14 mouse cellular contexts compared by ENCODE assay signal in genomic region chr2:144161852-144162251, GRCm38 (mm10).
DNase-seq lines count a peak whose midpoint lies in the region; ATAC-seq lines count a peak whose summit lies in the region.
"Had no signal": no experiment of that assay in that cellular context is flagged by ENCODE, and none has a peak within 500 bp of the region (broad histone marks: within the 10 kb centered on the region; RNA-seq: fewer than 3 reads in every experiment).

No protein-coding gene starts in this region.

- WGBS in limb, embryonic 13.5 days: 27% methylated on average over 1 of the region's 1 CpGs
- WGBS in limb, embryonic 10.5 days: 61% methylated on average over 1 of the region's 1 CpGs
- 45% methylated on average over 1 of the region's 1 CpGs for WGBS in embryonic facial prominence, embryonic 15.5 days
- 47% methylated on average over 1 of the region's 1 CpGs for WGBS in stomach, embryonic 16.5 days

- peaks cover 78% of the 10 kb centered on the region for H3K4me1 ChIP-seq in limb, embryonic 13.5 days
- H3K4me1 ChIP-seq in limb, embryonic 10.5 days: peaks cover 63% of the 10 kb centered on the region
- H3K4me1 ChIP-seq in embryonic facial prominence, embryonic 15.5 days: peaks cover 78% of the 10 kb centered on the region
- peaks cover 60% of the 10 kb centered on the region for H3K4me1 ChIP-seq in stomach, embryonic 16.5 days (ENCODE audit: control insufficient read depth, insufficient read depth, low read length)

- H3K36me3 ChIP-seq in limb, embryonic 13.5 days: no peaks in the 10 kb centered on the region
- no peaks in the 10 kb centered on the region for H3K36me3 ChIP-seq in limb, embryonic 10.5 days
- H3K36me3 ChIP-seq in embryonic facial prominence, embryonic 15.5 days: no peaks in the 10 kb centered on the region
- no peaks in the 10 kb centered on the region for H3K36me3 ChIP-seq in stomach, embryonic 16.5 days (ENCODE audit: control insufficient read depth, insufficient read depth, low read length)
- H3K36me3 ChIP-seq: forebrain, embryonic 15.5 days; hindbrain, embryonic 15.5 days; midbrain, embryonic 15.5 days had no signal

- intact Hi-C loops in heart, postnatal 36 days (cut with DNase I): no loop called here

- DNase-seq in heart, adult 18-20 months: peak; percentile 45 to 47
- DNase-seq in heart, postnatal 36 days: no peak
- no peak for DNase-seq in limb, embryonic 10.5 days (ENCODE audit: low spot score)
- DNase-seq in cerebellum, adult 8-10 months: no peak
- DNase-seq: adrenal gland, postnatal 25 days; cerebellum, postnatal 25 days; thymus, postnatal 25 days had no signal

- no peaks in the 10 kb centered on the region for H3K9me3 ChIP-seq in limb, embryonic 13.5 days
- H3K9me3 ChIP-seq in limb, embryonic 10.5 days (replicated peaks): no peaks in the 10 kb centered on the region
- H3K9me3 ChIP-seq in embryonic facial prominence, embryonic 15.5 days (replicated peaks): no peaks in the 10 kb centered on the region
- H3K9me3 ChIP-seq in stomach, embryonic 16.5 days (replicated peaks; ENCODE audit: control insufficient read depth, low read length): no peaks in the 10 kb centered on the region
- H3K9me3 ChIP-seq: forebrain, embryonic 15.5 days; hindbrain, embryonic 15.5 days; midbrain, embryonic 15.5 days had no signal

- H3K27ac ChIP-seq in limb, embryonic 13.5 days: peak overlapping the region; percentile 98; the same call in 1 of the 2 replicates
- no peak overlapping the region for H3K27ac ChIP-seq in limb, embryonic 10.5 days
- H3K27ac ChIP-seq in embryonic facial prominence, embryonic 15.5 days (replicated peaks): peak overlapping the region; percentile 95
- H3K27ac ChIP-seq in stomach, embryonic 16.5 days (ENCODE audit: low read length): peak overlapping the region; percentile 60
- H3K27ac ChIP-seq: forebrain, embryonic 15.5 days; hindbrain, embryonic 15.5 days; macrophage; midbrain, embryonic 15.5 days had no signal

- 0 out of 2 replicates have a peak, but pooled peaks cover 1% of the 10 kb centered on the region for H3K27me3 ChIP-seq in limb, embryonic 13.5 days
- H3K27me3 ChIP-seq in limb, embryonic 10.5 days (ENCODE audit: low read depth, poor library complexity, severe bottlenecking): peaks cover 25% of the 10 kb centered on the region
- H3K27me3 ChIP-seq in embryonic facial prominence, embryonic 15.5 days: no peaks in the 10 kb centered on the region
- H3K27me3 ChIP-seq in stomach, embryonic 16.5 days (ENCODE audit: control insufficient read depth, insufficient read depth, low read length): no peaks in the 10 kb centered on the region

- no peak overlapping the region for H3K4me2 ChIP-seq in limb, embryonic 13.5 days (replicated peaks)
- no peak overlapping the region for H3K4me2 ChIP-seq in embryonic facial prominence, embryonic 15.5 days (replicated peaks)
- H3K4me2 ChIP-seq in stomach, embryonic 16.5 days (ENCODE audit: low read depth, low read length): no peak overlapping the region
- H3K4me2 ChIP-seq: forebrain, embryonic 15.5 days; hindbrain, embryonic 15.5 days; midbrain, embryonic 15.5 days had no signal

- no peak overlapping the region for H3K4me3 ChIP-seq in limb, embryonic 13.5 days
- no peak overlapping the region for H3K4me3 ChIP-seq in limb, embryonic 10.5 days
- H3K4me3 ChIP-seq in embryonic facial prominence, embryonic 15.5 days (replicated peaks): no peak overlapping the region
- no peak overlapping the region for H3K4me3 ChIP-seq in stomach, embryonic 16.5 days (replicated peaks; ENCODE audit: low read length)
- H3K4me3 ChIP-seq: forebrain, embryonic 15.5 days; hindbrain, embryonic 15.5 days; midbrain, embryonic 15.5 days had no signal

- no peak overlapping the region for H3K9ac ChIP-seq in limb, embryonic 13.5 days
- H3K9ac ChIP-seq in embryonic facial prominence, embryonic 15.5 days: no peak overlapping the region
- H3K9ac ChIP-seq in stomach, embryonic 16.5 days (ENCODE audit: low read length): no peak overlapping the region
- H3K9ac ChIP-seq: forebrain, embryonic 15.5 days; hindbrain, embryonic 15.5 days; midbrain, embryonic 15.5 days had no signal

- no peak for ATAC-seq in limb, embryonic 13.5 days (ENCODE audit: low FRiP score, low read depth)
- ATAC-seq in embryonic facial prominence, embryonic 15.5 days (ENCODE audit: insufficient number of reproducible peaks, low FRiP score, low TSS enrichment, low read depth): no peak
- no peak for ATAC-seq in stomach, embryonic 16.5 days (ENCODE audit: insufficient read depth, low FRiP score)
- ATAC-seq: forebrain, embryonic 15.5 days; midbrain, embryonic 15.5 days had no signal

Comparison
In these comparisons a context has a peak if more than half of its experiments do, and no peak if none do; other contexts are left out.
1. DNase-seq: peak in heart, adult 18-20 months (2 of 2); none in heart, postnatal 36 days (0 of 2), limb, embryonic 10.5 days (single experiment) and cerebellum, adult 8-10 months (single experiment).